Mouse (Mus musculus) small intestine, adult 2 months (tissue): ENCODE data around the gene Smco2. TPM values are rescaled to one million over a fixed set of nuclear protein-coding genes. Genes with fewer than 3 reads are reported as not detected.

Experiments
- H3K27ac ChIP-seq: fragments of 200-500 bp; 2 replicates; pipeline ENCODE4 v1.5.1; 2012; ENCODE audit warnings: low read depth, low read length, control low read depth, inconsistent platforms; ENCODE audit not compliant: insufficient read depth
- H3K27me3 ChIP-seq: fragments of 200-500 bp; 2 replicates; pipeline ENCODE4 v1.6.1; 2012; ENCODE audit warnings: mild to moderate bottlenecking, moderate library complexity, low read length, inconsistent platforms; ENCODE audit not compliant: control insufficient read depth, insufficient read depth
- H3K36me3 ChIP-seq: fragments of 200-500 bp; 2 replicates; pipeline ENCODE4 v1.6.1; 2012; ENCODE audit warnings: mild to moderate bottlenecking, low read length, control low read depth, inconsistent platforms; ENCODE audit not compliant: control insufficient read depth, insufficient read depth
- H3K4me1 ChIP-seq: fragments of 200-500 bp; 2 replicates; pipeline ENCODE4 v1.6.1; 2012; ENCODE audit warnings: low read length, inconsistent platforms, mixed read lengths; ENCODE audit not compliant: control insufficient read depth, insufficient read depth, insufficient read length
- H3K4me3 ChIP-seq: fragments of 200-500 bp; 2 replicates; pipeline ENCODE4 v1.5.1; 2012; ENCODE audit warnings: low read depth, mild to moderate bottlenecking, control low read depth, inconsistent platforms, low read length, moderate library complexity
- CTCF ChIP-seq: fragments of 200-500 bp; IDR thresholded peaks from 2 replicates; pipeline ENCODE4 v1.5.1; 2012; ENCODE audit warnings: low read depth, mild to moderate bottlenecking, control low read depth, inconsistent platforms, low read length, moderate library complexity, mixed read lengths; ENCODE audit not compliant: insufficient replicate concordance, insufficient read length; ENCODE audit errors: extremely low read depth
- POLR2A ChIP-seq: fragments of 200-500 bp; IDR thresholded peaks from 2 replicates; pipeline ENCODE4 v1.6.1; 2012; ENCODE audit warnings: low read depth, mild to moderate bottlenecking, control low read depth, inconsistent platforms, low read length, moderate library complexity
- WGBS: fragments of 180-500 bp; shearing (Covaris S2); methylation state at CpG from one replicate; pipeline ENCODE4 v1.1.7; 2018; 5-methylcytosine and 5-hydroxymethylcytosine counted together
- polyA plus RNA-seq: library from polyadenylated mRNA; depleted of rRNA; stranded (reverse); fragments of >200 nt; gene quantifications from 2 replicates; pipeline ENCODE4 v1.2.3, GENCODE M21; 2012; rRNA removed

Gene Smco2
- not detected in 2 replicates for polyA plus RNA-seq

DNA sequence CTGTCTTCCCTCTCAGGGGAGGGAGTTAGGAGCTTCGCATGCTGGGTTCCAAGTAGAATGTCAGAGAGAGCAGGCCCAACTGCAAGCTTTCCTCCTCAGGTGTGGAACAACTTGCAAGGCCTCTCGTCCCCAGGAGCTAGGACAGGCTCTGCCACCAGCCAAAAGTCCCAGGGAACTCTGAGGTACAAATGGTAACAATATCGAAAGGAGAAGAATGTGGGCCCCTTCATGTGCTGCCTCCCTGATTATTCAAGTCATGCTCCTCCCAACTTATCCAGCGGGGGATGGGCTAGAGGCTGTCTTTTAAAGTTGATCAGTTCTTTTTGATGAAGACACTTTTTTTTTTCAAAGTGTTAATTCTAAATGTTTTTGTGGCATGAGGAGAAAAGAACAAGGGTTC lies at the start of gene Smco2:
Smco2 (plus strand) TSS at position 55 of the 400 bp plus-strand sequence.
- Histone ChIP-seq H3K4me1 (no peaks in the 10 kb centered on the region), H3K27me3 (no peaks in the 10 kb centered on the region), H3K27ac (no peak within 1 kb of the TSS), H3K4me3 (no peak within 1 kb of the TSS), H3K36me3 (no peaks in the 10 kb centered on the region)
- TF ChIP-seq POLR2A: no peak
- no peak for TF ChIP-seq CTCF
- WGBS: 86% methylated on average over 4 of the region's 4 CpGs

DNA sequence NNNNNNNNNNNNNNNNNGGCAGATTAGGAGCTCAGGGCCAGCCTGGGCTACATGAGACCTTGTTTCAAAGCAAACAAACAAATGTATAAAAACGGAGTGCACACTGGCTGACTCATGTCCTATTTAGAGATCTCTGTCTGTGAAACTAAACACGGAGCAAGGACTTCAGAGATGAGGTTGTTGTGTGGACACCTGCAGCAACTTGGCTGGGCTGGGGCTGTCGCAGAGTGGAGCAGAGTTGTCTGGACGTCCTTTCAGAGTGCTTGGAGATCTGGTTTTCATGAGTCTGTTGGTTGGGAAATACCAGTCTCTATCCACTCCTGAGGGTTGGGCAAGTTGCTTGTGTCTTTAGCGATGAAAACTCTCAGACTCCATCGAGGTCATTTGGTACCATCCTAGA lies 39.9 kb upstream of the Smco2 start:
- Histone ChIP-seq H3K36me3 (no peaks in the 10 kb centered on the region), H3K27ac (no peak overlapping the region), H3K4me3 (no peak overlapping the region), H3K4me1 (no peaks in the 10 kb centered on the region), H3K27me3 (no peaks in the 10 kb centered on the region)
- 87% methylated on average over 6 of the region's 6 CpGs for WGBS
- TF ChIP-seq POLR2A (no peak), CTCF (no peak)

DNA sequence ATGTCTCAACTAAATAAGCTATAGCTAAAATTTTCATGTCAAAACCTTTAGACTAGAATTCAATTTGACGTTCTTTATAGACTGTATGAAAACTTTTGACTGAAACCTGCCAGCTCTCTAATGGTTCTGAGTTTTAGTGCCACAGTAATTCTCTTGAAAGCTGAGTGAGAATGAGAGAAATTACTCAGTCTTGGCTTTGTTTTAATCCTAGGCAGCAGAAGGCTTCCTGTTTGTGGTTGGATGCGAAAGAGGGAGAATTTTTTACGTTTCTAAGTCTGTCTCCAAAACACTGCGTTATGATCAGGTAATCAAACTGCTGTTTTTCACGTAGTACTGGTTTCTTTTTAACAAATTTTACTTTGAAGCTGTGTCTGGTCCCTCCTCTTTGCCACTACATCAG lies 36.9 kb upstream of the Smco2 start:
- Histone ChIP-seq H3K4me3 (no peak overlapping the region), H3K4me1 (no peaks in the 10 kb centered on the region), H3K27me3 (no peaks in the 10 kb centered on the region), H3K27ac (no peak overlapping the region), H3K36me3 (no peaks in the 10 kb centered on the region)
- 80% methylated on average over 5 of the region's 5 CpGs for WGBS
- TF ChIP-seq POLR2A (no peak), CTCF (no peak)

DNA sequence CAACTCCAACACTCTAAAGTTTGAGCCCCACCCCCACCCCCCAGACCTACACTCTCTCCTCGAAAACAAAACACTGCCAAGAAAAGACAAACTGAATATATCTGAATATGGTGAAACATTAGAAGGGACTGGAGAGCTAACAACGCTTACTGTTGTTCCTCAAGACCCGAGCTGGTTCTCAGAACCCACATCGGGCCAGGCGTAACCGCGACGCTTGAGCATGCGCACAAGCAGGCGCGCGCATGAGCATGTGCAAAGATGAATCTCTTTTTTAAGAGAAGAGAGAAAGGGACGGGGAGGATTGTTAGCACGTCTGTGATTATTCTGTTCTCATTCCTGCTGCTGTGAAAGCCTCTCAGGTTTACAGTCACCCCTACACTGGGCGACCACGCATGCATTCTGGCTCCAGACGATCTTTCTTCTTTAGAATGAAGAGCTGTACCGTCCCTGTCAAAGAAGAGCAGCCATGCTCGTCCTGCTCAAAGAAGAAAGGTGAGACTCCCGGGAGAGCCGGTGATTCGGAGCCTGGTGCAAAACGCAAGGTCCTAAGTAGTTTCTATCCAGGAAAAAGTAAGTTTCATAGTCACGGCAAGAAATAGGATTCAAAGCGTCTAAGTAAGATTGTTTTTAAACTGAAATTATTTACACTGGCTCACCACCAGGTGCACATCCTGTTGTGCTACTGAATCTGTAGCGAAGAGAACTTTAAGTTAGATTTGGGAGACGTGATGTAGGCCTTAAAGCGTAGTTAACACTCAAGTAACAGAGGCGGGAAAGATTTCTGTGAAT lies 29.5 kb upstream of the Smco2 start:
- 91% methylated on average over 29 of the region's 29 CpGs for WGBS
- TF ChIP-seq CTCF (no peak), POLR2A (no peak)
- H3K27ac ChIP-seq: no peak overlapping the region
- no peaks in the 10 kb centered on the region for H3K36me3 ChIP-seq
- H3K27me3 ChIP-seq: no peaks in the 10 kb centered on the region
- H3K4me1 ChIP-seq: no peaks in the 10 kb centered on the region
- H3K4me3 ChIP-seq: no peak overlapping the region

DNA sequence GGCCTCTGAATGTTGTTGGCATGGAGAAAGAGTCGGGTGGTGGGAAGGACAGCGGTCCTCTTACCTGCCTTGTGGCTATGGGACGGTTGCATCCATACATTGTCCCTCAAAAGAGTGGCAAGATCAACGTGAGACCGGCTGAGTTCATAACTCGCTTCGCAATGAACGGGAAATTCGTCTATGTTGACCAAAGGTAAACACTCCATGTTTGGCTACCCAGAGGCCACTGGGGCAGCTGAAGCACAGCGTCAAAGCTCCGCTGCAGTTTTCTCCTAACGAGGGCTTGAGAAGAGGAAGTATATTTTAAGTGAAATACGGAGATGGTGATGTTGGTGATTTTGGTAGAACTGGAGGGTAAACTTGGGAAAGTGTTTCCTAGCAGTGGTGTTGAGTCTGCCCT lies 27.9 kb upstream of the Smco2 start:
- H3K36me3 ChIP-seq: no peaks in the 10 kb centered on the region
- H3K27me3 ChIP-seq: no peaks in the 10 kb centered on the region
- 60% methylated on average over 13 of the region's 13 CpGs for WGBS
- no peak for TF ChIP-seq POLR2A
- no peak for TF ChIP-seq CTCF
- no peaks in the 10 kb centered on the region for H3K4me1 ChIP-seq
- H3K27ac ChIP-seq: no peak overlapping the region
- no peak overlapping the region for H3K4me3 ChIP-seq

DNA sequence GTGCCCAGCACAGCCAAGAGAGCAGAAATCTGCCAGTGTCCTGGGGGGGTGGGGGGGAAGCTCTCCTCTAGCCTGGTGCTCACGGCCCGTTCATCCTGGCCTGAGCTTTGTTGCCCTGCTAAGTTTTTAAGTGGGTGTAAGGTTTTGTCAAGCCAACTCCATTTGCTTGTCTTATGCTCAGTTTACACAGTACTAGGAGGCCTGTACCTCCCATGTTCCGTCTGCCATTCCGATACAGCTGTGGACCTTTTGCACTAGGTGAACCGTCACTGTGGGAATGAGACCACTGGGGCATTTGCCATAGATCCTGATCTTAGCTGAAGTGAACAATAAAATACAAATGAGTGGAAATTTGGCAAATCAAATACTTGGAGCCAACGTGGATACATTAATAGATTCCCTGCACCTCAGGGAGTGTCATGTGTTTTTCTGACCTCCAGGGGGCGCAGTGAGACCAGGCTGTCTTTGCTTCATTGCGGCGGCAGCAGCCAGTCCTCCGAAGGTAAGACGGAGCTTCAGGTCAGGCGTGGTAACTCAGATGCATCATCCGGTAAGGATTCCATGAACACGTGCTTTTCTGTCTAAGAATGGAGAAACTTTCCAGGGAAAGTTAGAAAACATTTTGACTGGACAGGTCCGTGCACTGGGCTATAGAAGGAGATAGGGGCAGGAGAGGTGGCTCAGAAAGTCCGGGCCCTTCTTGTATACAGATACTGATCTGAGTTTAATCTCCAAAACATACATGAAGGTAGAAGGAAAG lies 25.0 kb upstream of the Smco2 start:
- H3K27me3 ChIP-seq: no peaks in the 10 kb centered on the region
- no peak overlapping the region for H3K4me3 ChIP-seq
- peak; percentile 90 for TF ChIP-seq CTCF
- no peak for TF ChIP-seq POLR2A
- no peaks in the 10 kb centered on the region for H3K36me3 ChIP-seq
- H3K4me1 ChIP-seq: no peaks in the 10 kb centered on the region
- WGBS: 42% methylated on average over 16 of the region's 16 CpGs
- H3K27ac ChIP-seq: no peak overlapping the region

DNA sequence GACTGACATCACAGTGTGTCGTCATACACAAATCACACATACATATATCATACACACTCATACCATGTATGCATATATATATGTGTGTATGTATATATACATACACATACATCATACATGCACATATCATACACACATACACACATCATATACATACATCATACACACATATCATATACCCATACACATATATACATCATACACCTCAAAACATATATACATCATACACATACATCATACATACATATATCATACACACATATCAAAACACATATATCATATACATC lies 24.5 kb upstream of the Smco2 start:
- 91% methylated on average over 1 of the region's 1 CpGs for WGBS
- Histone ChIP-seq H3K27me3 (no peaks in the 10 kb centered on the region), H3K4me1 (no peaks in the 10 kb centered on the region), H3K4me3 (no peak overlapping the region), H3K36me3 (no peaks in the 10 kb centered on the region), H3K27ac (no peak overlapping the region)
- TF ChIP-seq CTCF (no peak), POLR2A (no peak)

DNA sequence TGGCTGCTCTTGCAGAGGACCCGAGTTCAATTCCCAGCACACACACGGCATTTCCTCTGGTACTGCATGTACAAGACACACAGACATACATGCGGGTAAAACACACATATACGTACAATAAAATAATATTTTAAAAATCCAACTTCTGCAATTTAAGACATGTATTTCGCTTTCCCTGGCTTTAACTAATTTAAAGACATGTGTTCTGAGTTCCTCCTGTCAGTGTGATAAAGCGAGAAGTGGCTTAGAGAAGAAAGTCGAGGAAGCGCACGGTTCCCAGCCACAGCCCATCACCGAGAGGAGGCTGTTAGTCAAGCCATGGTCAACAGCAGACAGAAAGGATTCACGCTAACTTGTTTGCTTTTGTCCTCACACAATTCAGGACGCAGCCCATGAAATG lies 18.6 kb upstream of the Smco2 start:
- WGBS: 90% methylated on average over 12 of the region's 12 CpGs
- no peaks in the 10 kb centered on the region; the same call in 1 of the 2 replicates for H3K4me1 ChIP-seq
- H3K4me3 ChIP-seq: no peak overlapping the region
- H3K36me3 ChIP-seq: no peaks in the 10 kb centered on the region
- H3K27me3 ChIP-seq: no peaks in the 10 kb centered on the region
- TF ChIP-seq CTCF (no peak), POLR2A (no peak)
- no peak overlapping the region for H3K27ac ChIP-seq
